Mouse (Mus musculus): Measurements from ENCODE around the gene Ucn3.

DNA sequence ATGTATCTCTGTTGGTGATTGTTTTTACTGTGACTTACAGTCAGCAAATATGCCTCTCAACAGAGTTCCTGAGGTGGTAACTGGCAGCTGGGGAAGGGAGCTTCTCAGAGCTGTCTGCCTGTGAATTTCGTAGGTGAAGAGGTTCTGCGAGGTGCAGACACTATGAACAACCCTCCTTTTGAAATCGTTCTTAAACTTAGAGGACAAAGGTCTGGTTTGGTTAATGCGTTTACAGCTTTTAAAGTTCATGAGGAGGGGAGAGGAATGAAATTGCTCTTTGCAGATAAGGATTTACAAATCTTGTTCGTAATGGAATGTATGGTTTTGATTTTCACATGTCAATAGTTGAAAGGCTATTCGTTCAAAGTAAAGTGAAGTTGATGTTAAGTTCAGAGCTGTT, 19.5 kb downstream of the Ucn3 start:
- no peak for TF ChIP-seq EP300 (IDR thresholded peaks at IDR 0.05; ENCODE audit: low read depth)
- TF ChIP-seq CTCF (IDR thresholded peaks at IDR 0.05; ENCODE audit: low read depth): no peak
